Mouse (Mus musculus): ENCODE measurements around the gene Scn4a. TPM values are rescaled to one million over a fixed set of nuclear protein-coding genes. Genes with fewer than 3 reads are reported as not detected.

Scn4a gene
- polyA plus RNA-seq (2012; rRNA removed; ENCODE audit: low replicate concordance): 1.9 and 41.1 TPM in 2 replicates

GRCm38 (mm10) chr11:106353188-106353587 lies at the start of gene Scn4a:
Gene Scn4a, minus strand, starts transcription at chr11:106353288.

GRCm38 (mm10) chr11:106387791-106388216 lies 34.7 kb upstream of the Scn4a start, which contains the start of gene Icam2:
Gene Icam2, minus strand, starts transcription at chr11:106388075.

GRCm38 (mm10) chr11:106365366-106365765 lies 12.3 kb upstream of the Scn4a start, which contains the start of gene Prr29:
Gene Prr29, plus strand, starts transcription at chr11:106365472.

GRCm38 (mm10) chr11:106314333-106314812 lies 38.7 kb downstream of the Scn4a start, which contains the start of gene Cd79b:
Gene Cd79b, minus strand, starts transcription at chr11:106314762.

GRCm38 (mm10) chr11:106301765-106302164 lies 51.3 kb downstream of the Scn4a start, which contains the start of gene Gh:
Gene Gh, minus strand, starts transcription at chr11:106301865.

GRCm38 (mm10) chr11:106276454-106276853 lies 76.6 kb downstream of the Scn4a start, which contains the start of gene Tcam1:
Gene Tcam1, plus strand, starts transcription at chr11:106276672.

GRCm38 (mm10) chr11:106272644-106273310 lies 80.3 kb downstream of the Scn4a start, which contains the start of gene Smarcd2:
Gene Smarcd2, minus strand, starts transcription at chr11:106272972.

Other genes starting within 250 kb of the Scn4a start
- not detected in 2 replicates for gene Gm10840, start 192.4 kb downstream of the Scn4a start, polyA plus RNA-seq (2012; rRNA removed; ENCODE audit: low replicate concordance)
- gene Limd2, start 192.4 kb downstream of the Scn4a start, polyA plus RNA-seq (2012; rRNA removed; ENCODE audit: low replicate concordance): 139 and 178 TPM in 2 replicates
- gene Strada, start 151.1 kb downstream of the Scn4a start, polyA plus RNA-seq (2012; rRNA removed; ENCODE audit: low replicate concordance): 30.4 and 43.7 TPM in 2 replicates
- 8.0 and 20.2 TPM in 2 replicates for gene Ccdc47, start 136.9 kb downstream of the Scn4a start, polyA plus RNA-seq (2012; rRNA removed; ENCODE audit: low replicate concordance)
- gene Ddx42, start 136.4 kb downstream of the Scn4a start, polyA plus RNA-seq (2012; rRNA removed; ENCODE audit: low replicate concordance): 7.4 and 10.8 TPM in 2 replicates
- 11.0 and 13.9 TPM in 2 replicates for gene Ftsj3, start 97.2 kb downstream of the Scn4a start, polyA plus RNA-seq (2012; rRNA removed; ENCODE audit: low replicate concordance)
- gene Psmc5, start 97.1 kb downstream of the Scn4a start, polyA plus RNA-seq (2012; rRNA removed; ENCODE audit: low replicate concordance): 23.5 and 41.8 TPM in 2 replicates
- gene Smarcd2, start 80.3 kb downstream of the Scn4a start, polyA plus RNA-seq (2012; rRNA removed; ENCODE audit: low replicate concordance): 146 and 157 TPM in 2 replicates
- 0.11 and 0.33 TPM in 2 replicates for gene Tcam1, start 76.6 kb downstream of the Scn4a start, polyA plus RNA-seq (2012; rRNA removed; ENCODE audit: low replicate concordance)
- gene Gh, start 51.4 kb downstream of the Scn4a start, polyA plus RNA-seq (2012; rRNA removed; ENCODE audit: low replicate concordance): 0.68 and 1.5 TPM in 2 replicates
- gene Cd79b, start 38.5 kb downstream of the Scn4a start, polyA plus RNA-seq (2012; rRNA removed; ENCODE audit: low replicate concordance): 140 and 163 TPM in 2 replicates
- 0.59 and 3.7 TPM in 2 replicates for gene Prr29, start 12.2 kb upstream of the Scn4a start, polyA plus RNA-seq (2012; rRNA removed; ENCODE audit: low replicate concordance)
- gene Icam2, start 34.8 kb upstream of the Scn4a start, polyA plus RNA-seq (2012; rRNA removed; ENCODE audit: low replicate concordance): 54.7 and 61.3 TPM in 2 replicates
- gene Ern1, start 134.6 kb upstream of the Scn4a start, polyA plus RNA-seq (2012; rRNA removed; ENCODE audit: low replicate concordance): 20.1 and 29.2 TPM in 2 replicates